Comparison of ENCODE assay signal across 10 mouse cellular contexts in the genomic region with DNA sequence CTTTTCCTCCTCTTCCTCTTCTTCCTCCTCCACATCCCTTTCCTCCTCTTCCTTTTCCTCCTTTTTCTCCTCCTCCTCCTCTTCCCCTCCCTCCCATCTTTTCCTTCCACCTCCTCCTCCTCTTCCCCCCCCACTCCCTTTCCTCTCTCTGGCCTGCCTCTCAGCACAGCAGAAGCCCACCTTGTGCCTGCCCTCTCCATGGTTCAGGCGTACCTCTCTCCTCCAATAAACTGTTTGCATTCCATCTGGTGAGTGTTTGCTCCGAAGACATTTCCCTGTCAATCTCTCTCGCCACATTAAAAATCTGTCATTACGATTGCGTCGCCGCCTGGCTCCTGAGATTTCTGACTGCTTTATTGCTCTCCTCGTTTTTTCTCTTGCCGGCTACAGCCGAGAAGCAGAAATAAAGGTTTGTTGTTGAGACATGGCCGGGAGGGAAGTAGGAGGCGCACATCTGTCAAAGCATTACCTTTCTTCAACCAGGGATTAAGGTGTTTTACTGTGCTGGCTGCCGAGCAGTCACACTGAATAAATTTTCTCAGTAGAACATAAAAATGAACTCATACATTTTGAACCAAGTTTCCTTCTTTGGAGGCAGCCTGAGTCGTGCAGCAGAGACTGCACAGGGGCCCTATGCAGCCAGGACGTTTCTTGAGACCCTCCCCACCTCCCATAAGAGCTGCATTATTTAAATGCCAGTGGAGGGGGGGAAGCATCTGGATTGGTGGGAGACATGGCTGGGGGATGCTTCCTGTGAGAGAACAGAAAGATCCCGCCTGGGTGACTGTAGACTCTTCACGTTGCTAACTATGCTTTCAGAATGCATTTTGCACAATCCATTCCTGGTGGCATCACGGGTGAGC.
A peak's percentile ranks its signal among the peaks of the same experiment; 100 is the strongest.
DNase-seq lines count a peak whose midpoint lies in the region; ATAC-seq and TF ChIP-seq lines count a peak whose summit lies in the region.
"Had no signal": no experiment of that assay in that cellular context is flagged by ENCODE, and none has a peak within 500 bp of the region (broad histone marks: within the 10 kb centered on the region; RNA-seq: fewer than 3 reads in every experiment).

No protein-coding gene starts in this region.

- DNase-seq in embryo, embryonic 11 days: peak; percentile 29
- DNase-seq in embryo, embryonic 9.5 days (ENCODE audit: extremely low spot score): no peak
- DNase-seq in R1 (ENCODE audit: low read depth, low spot score): peak; percentile 6
- DNase-seq in limb, embryonic 14.5 days (ENCODE audit: low spot score): peak; percentile 45
- DNase-seq in c-Kit-positive CD71-positive TER-119-positive erythroid progenitor cells, embryonic 14.5 days (ENCODE audit: low spot score): no peak
- DNase-seq in adrenal gland, adult 8-10 months: no peak
- DNase-seq: thymus, postnatal 36 days had no signal

- peak overlapping the region; percentile 73 for H3K27ac ChIP-seq in hindbrain, embryonic 13.5 days
- H3K27ac ChIP-seq in limb, embryonic 14.5 days (replicated peaks; ENCODE audit: low read depth, low read length): 0 out of 2 replicates have a peak overlapping the region, but pooled peaks have one; percentile 9

- H3K9ac ChIP-seq in hindbrain, embryonic 13.5 days: 0 out of 2 replicates have a peak overlapping the region, but pooled peaks have one; percentile 24
- H3K9ac ChIP-seq in limb, embryonic 14.5 days (ENCODE audit: low read depth, low read length, severe bottlenecking): peak overlapping the region; percentile 29; the same call in 1 of the 2 replicates

- H3K4me2 ChIP-seq in hindbrain, embryonic 13.5 days: peak overlapping the region; percentile 21; the same call in 1 of the 2 replicates
- H3K4me2 ChIP-seq in limb, embryonic 14.5 days (replicated peaks; ENCODE audit: low read depth, low read length, severe bottlenecking): peak overlapping the region; percentile 37

- H3K4me3 ChIP-seq in hindbrain, embryonic 13.5 days: no peak overlapping the region
- H3K4me3 ChIP-seq in limb, embryonic 14.5 days (replicated peaks; ENCODE audit: low read length): peak overlapping the region; percentile 20
- H3K4me3 ChIP-seq: myocyte had no signal

- no peak for TF ChIP-seq POLR2A in limb, embryonic 14.5 days (IDR thresholded peaks at IDR 0.05; ENCODE audit: borderline replicate concordance, extremely low read depth, insufficient read depth, insufficient read length)

- H3K36me3 ChIP-seq in hindbrain, embryonic 13.5 days: no peaks in the 10 kb centered on the region
- H3K36me3 ChIP-seq in limb, embryonic 14.5 days (ENCODE audit: control insufficient read depth, insufficient read depth, low read length): no peaks in the 10 kb centered on the region

- no peaks in the 10 kb centered on the region for H3K27me3 ChIP-seq in hindbrain, embryonic 13.5 days
- H3K27me3 ChIP-seq in limb, embryonic 14.5 days (ENCODE audit: control insufficient read depth, insufficient read depth, low read length): no peaks in the 10 kb centered on the region

- H3K4me1 ChIP-seq in hindbrain, embryonic 13.5 days (replicated peaks): peaks cover 10% of the 10 kb centered on the region
- H3K4me1 ChIP-seq in limb, embryonic 14.5 days (ENCODE audit: control insufficient read depth, insufficient read depth, low read length): peaks cover 8% of the 10 kb centered on the region; the same call in 1 of the 2 replicates

- ATAC-seq in hindbrain, embryonic 13.5 days (ENCODE audit: low FRiP score): no peak
- ATAC-seq in limb, embryonic 14.5 days (ENCODE audit: low FRiP score, low read depth): no peak
- no peak for ATAC-seq in megakaryocyte progenitor cell, adult 5-6 weeks (replicated peaks; ENCODE audit: poor library complexity)

- 49% methylated on average over 18 of the region's 18 CpGs for WGBS in hindbrain, embryonic 13.5 days
- 8% methylated on average over 18 of the region's 18 CpGs for WGBS in limb, embryonic 14.5 days

- H3K9me3 ChIP-seq in hindbrain, embryonic 13.5 days: 0 out of 2 replicates have a peak, but pooled peaks cover 3% of the 10 kb centered on the region
- H3K9me3 ChIP-seq in limb, embryonic 14.5 days (ENCODE audit: control insufficient read depth, low read length): no peaks in the 10 kb centered on the region

Comparison
In these comparisons a context has a peak if more than half of its experiments do, and no peak if none do; other contexts are left out.
1. DNase-seq: peak in embryo, embryonic 11 days (single experiment), R1 (single experiment) and limb, embryonic 14.5 days (single experiment); none in embryo, embryonic 9.5 days (single experiment), c-Kit-positive CD71-positive TER-119-positive erythroid progenitor cells, embryonic 14.5 days (single experiment) and adrenal gland, adult 8-10 months (single experiment).